Mouse (Mus musculus): ENCODE measurements around the gene Dr1. TPM values are rescaled to one million over a fixed set of nuclear protein-coding genes. Genes with fewer than 3 reads are reported as not detected.
A peak's percentile ranks its signal among the peaks of the same experiment; 100 is the strongest.
"Not testable (repeated sequence)": the region's sequence is repeated elsewhere in the genome, so short reads cannot be mapped to it uniquely, and the experiment has no call there.

Dr1 gene
- polyA plus RNA-seq (2012; rRNA removed), result 25.7 and 27.3 TPM in 2 replicates

DNA sequence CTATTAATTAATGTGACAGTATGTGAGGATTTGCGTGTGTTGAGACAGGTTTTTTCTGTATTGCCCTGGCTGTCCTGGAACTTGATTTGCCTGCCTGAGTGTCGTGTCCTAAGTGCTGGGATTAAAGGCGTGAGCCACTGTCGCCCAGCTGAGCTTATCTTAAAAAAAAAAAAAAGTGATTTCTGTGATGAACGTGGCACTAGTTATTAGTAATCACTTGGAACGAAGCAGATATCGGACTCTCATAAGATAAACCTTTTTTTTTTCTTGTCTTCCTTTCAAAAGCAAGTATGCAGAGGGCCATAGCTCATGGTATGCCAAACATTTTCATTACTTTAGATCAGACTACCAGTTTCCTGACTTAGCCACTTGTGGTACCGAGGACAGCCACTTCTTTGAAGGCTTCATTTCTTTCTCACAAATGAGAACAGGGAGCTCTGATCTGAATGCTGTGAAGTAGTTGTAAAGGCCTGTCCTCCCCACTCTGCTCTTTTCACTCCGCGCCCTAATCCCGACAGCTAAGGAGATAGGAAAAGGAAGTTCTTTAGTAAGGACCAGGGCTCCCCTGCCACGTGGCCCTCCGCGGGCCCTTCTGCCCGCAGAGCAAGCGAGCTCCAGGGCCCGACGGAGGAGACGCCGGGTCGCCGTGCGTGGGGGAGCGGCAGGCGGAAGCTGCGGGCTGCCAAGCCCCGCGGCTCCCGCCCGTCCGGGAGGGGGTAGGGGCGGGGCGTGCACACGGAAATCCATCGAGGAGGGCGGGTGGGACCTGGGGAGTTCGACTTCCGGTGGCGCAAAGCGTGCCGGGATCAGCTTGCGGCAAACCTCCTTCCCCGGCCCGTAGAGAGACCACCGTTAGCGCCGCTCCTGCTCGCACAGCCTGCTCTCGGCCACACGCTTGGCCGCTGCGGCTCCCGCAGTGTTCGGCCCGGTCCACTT, at the start of gene Dr1:
Dr1 (plus strand) TSS at position 771 of the 936 bp plus-strand sequence.
- WGBS, result 3% methylated on average over 55 of the region's 55 CpGs
- Histone ChIP-seq H3K27me3 (ENCODE audit: control insufficient read depth, insufficient read depth, low read length) (no peaks in the 10 kb centered on the region), H3K4me3 (replicated peaks; ENCODE audit: insufficient read depth, low read depth, low read length) (peak within 1 kb of the TSS; percentile 91), H3K27ac (ENCODE audit: insufficient read depth, low read length) (peak within 1 kb of the TSS; percentile 93), H3K4me1 (ENCODE audit: control insufficient read depth, insufficient read depth, low read length) (no peaks in the 10 kb centered on the region; the same call in 1 of the 2 replicates)
- TF ChIP-seq CTCF (IDR thresholded peaks at IDR 0.05; ENCODE audit: borderline replicate concordance, insufficient read depth, low read depth, low read length) (no peak), POLR2A (IDR thresholded peaks at IDR 0.05; ENCODE audit: borderline replicate concordance, insufficient read depth, low read length) (peak; percentile 90)
- peak; percentile 85 to 90 for DNase-seq

DNA sequence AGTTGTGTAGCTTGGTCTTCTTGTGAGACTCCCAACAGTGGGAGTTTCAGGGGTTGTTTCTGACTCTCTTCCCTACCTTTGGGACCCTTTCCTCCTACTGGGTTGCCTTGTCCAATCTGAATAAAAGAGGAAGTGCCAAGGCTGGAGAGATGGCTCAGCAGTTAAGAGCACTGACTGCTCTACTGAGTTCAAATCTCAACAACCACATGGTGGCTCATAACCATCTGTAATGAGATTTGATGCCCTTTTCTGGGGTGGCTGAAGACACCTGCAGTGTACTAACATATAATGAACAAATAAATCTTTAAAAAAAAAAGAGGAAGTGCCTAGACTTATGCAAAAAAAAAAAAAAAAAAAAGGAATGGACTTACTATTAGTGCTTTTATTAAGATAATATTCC, 44.6 kb upstream of the Dr1 start:
- Histone ChIP-seq H3K4me3 (replicated peaks; ENCODE audit: insufficient read depth, low read depth, low read length) (no peak overlapping the region), H3K27ac (ENCODE audit: insufficient read depth, low read length) (no peak overlapping the region), H3K4me1 (ENCODE audit: control insufficient read depth, insufficient read depth, low read length) (no peaks in the 10 kb centered on the region), H3K27me3 (ENCODE audit: control insufficient read depth, insufficient read depth, low read length) (no peaks in the 10 kb centered on the region)
- no peak for TF ChIP-seq POLR2A (IDR thresholded peaks at IDR 0.05; ENCODE audit: borderline replicate concordance, insufficient read depth, low read length)
- TF ChIP-seq CTCF (IDR thresholded peaks at IDR 0.05; ENCODE audit: borderline replicate concordance, insufficient read depth, low read depth, low read length), result no peak
- DNase-seq, result no peak

DNA sequence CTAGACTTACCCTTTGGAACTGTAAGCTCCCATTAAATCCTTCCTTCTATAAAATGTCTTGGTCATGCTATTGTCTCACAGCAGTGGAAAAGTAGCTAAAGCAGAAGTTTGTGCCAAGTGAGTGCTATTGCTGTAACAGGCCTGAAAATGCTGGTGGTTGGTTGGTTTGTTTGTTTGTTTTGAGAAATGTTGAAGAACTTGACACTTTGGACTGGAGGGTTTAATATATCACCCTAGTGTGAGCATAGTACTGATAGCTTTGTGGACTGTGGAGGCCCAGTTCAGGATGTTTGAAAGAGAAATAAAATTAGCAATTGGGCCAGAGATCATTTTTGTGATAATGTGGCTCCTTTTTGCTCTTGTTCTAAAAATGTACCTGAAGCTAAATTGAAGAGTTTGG, 42.5 kb upstream of the Dr1 start:
- no peak overlapping the region for H3K27ac ChIP-seq (ENCODE audit: insufficient read depth, low read length)

DNA sequence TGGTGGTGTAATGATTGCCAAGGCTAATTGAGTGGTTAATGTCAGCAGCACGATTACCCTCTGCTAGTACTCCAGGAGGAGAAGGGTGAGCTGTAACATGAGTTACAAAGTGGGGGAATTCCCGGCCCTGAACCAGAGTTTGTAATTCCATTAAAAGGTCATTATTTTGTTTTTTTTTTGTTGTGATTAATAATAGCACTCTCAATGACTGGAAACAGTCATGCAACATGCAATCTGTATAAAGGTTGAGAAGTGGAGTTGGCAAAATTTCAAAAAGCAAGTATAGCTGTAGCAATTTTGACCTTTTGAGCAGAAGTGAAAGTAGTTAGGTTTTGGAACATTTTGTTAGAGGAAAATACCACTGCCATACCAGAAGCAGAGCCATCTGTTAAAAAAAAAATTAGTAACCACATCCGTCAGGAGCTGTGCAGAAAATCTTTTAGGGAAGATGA, 22.4 kb upstream of the Dr1 start:
- TF ChIP-seq CTCF (IDR thresholded peaks at IDR 0.05; ENCODE audit: borderline replicate concordance, insufficient read depth, low read depth, low read length) (no peak), POLR2A (IDR thresholded peaks at IDR 0.05; ENCODE audit: borderline replicate concordance, insufficient read depth, low read length) (no peak)
- no peak overlapping the region for H3K27ac ChIP-seq (ENCODE audit: insufficient read depth, low read length)
- H3K4me3 ChIP-seq (replicated peaks; ENCODE audit: insufficient read depth, low read depth, low read length), result no peak overlapping the region
- DNase-seq, result no peak
- WGBS, result 48% methylated on average over 3 of the region's 3 CpGs
- no peaks in the 10 kb centered on the region for H3K4me1 ChIP-seq (ENCODE audit: control insufficient read depth, insufficient read depth, low read length)
- H3K27me3 ChIP-seq (ENCODE audit: control insufficient read depth, insufficient read depth, low read length), result no peaks in the 10 kb centered on the region

More for the DNA sequence above, 42.5 kb upstream of the Dr1 start:
- Histone ChIP-seq H3K4me1 (ENCODE audit: control insufficient read depth, insufficient read depth, low read length) (no peaks in the 10 kb centered on the region), H3K27me3 (ENCODE audit: control insufficient read depth, insufficient read depth, low read length) (no peaks in the 10 kb centered on the region), H3K4me3 (replicated peaks; ENCODE audit: insufficient read depth, low read depth, low read length) (no peak overlapping the region)
- no peak for TF ChIP-seq POLR2A (IDR thresholded peaks at IDR 0.05; ENCODE audit: borderline replicate concordance, insufficient read depth, low read length)
- TF ChIP-seq CTCF (IDR thresholded peaks at IDR 0.05; ENCODE audit: borderline replicate concordance, insufficient read depth, low read depth, low read length), result no peak
- no peak for DNase-seq

DNA sequence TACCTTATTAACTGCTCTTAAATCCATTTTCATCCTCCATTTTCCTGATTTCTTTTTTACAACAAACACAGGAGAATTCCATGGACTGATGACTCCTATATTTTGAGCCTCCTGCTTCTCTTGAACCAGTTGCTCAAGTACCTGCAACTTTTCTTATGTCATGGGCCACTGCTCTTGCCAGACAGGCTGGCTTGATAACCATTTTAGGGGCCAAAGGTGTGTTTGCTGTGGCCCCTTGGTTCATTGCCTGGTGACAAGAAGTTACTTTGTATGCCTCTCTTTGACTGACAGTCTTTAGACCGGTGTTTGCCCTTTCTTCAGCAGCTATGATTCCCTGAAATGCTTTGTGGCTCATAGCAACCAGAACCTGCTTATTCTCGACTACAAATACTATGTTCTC, 18.7 kb upstream of the Dr1 start:
- no peak for TF ChIP-seq POLR2A (IDR thresholded peaks at IDR 0.05; ENCODE audit: borderline replicate concordance, insufficient read depth, low read length)
- TF ChIP-seq CTCF (IDR thresholded peaks at IDR 0.05; ENCODE audit: borderline replicate concordance, insufficient read depth, low read depth, low read length), result no peak
- WGBS, result 73% methylated on average over 2 of the region's 2 CpGs
- no peak overlapping the region for H3K27ac ChIP-seq (ENCODE audit: insufficient read depth, low read length)
- no peaks in the 10 kb centered on the region for H3K27me3 ChIP-seq (ENCODE audit: control insufficient read depth, insufficient read depth, low read length)
- H3K4me1 ChIP-seq (ENCODE audit: control insufficient read depth, insufficient read depth, low read length), result no peaks in the 10 kb centered on the region
- H3K4me3 ChIP-seq (replicated peaks; ENCODE audit: insufficient read depth, low read depth, low read length), result no peak overlapping the region
- DNase-seq, result no peak

DNA sequence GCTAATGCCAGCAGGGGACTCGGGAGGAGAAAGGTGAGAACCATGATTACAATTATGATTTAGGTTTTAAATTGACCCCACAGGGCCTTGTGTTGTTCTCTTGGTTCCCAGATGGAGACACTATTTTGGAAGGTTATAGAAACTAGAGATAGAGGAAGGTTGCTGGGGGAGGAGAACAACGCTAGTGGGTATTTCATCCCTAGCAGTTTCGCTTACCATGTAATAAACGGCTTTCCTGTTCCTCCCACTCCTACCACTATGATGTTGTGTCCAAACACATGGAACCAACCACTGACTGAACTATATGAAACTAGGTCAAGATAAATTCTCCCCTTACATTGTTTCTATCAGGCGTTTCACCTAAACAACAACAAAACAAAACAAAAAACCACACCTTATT, 13.4 kb upstream of the Dr1 start:
- TF ChIP-seq CTCF (IDR thresholded peaks at IDR 0.05; ENCODE audit: borderline replicate concordance, insufficient read depth, low read depth, low read length), result no peak
- no peak for TF ChIP-seq POLR2A (IDR thresholded peaks at IDR 0.05; ENCODE audit: borderline replicate concordance, insufficient read depth, low read length)
- DNase-seq, result no peak
- 85% methylated on average over 5 of the region's 5 CpGs for WGBS
- H3K4me3 ChIP-seq (replicated peaks; ENCODE audit: insufficient read depth, low read depth, low read length), result no peak overlapping the region
- H3K27ac ChIP-seq (ENCODE audit: insufficient read depth, low read length), result no peak overlapping the region
- H3K4me1 ChIP-seq (ENCODE audit: control insufficient read depth, insufficient read depth, low read length), result no peaks in the 10 kb centered on the region
- no peaks in the 10 kb centered on the region for H3K27me3 ChIP-seq (ENCODE audit: control insufficient read depth, insufficient read depth, low read length)

DNA sequence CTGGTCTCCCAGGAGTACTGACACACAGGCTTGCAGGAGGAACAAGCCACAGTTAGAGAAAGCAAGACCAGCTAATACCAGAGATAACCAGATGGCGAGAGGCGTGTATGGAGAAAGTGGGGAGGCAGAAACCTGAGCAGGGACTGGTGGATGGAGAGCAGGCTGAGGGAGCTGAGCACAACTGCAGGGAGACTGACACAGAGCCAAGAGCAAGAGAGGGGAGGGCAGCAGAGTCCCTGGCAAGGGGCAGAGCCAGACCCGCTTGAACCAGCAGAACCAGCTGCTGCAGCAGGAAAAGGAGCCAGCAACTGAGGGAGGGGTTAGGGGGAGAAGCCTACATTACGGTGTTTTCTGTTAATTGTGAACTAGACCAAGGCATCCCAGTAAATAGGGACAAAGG, 6.0 kb upstream of the Dr1 start:
- DNase-seq, result peak; percentile 35 to 43
- H3K27ac ChIP-seq (ENCODE audit: insufficient read depth, low read length), result no peak overlapping the region
- no peak overlapping the region for H3K4me3 ChIP-seq (replicated peaks; ENCODE audit: insufficient read depth, low read depth, low read length)
- TF ChIP-seq CTCF (IDR thresholded peaks at IDR 0.05; ENCODE audit: borderline replicate concordance, insufficient read depth, low read depth, low read length), result no peak
- no peak for TF ChIP-seq POLR2A (IDR thresholded peaks at IDR 0.05; ENCODE audit: borderline replicate concordance, insufficient read depth, low read length)
- H3K4me1 ChIP-seq (ENCODE audit: control insufficient read depth, insufficient read depth, low read length), result no peaks in the 10 kb centered on the region
- 20% methylated on average over 4 of the region's 4 CpGs for WGBS
- no peaks in the 10 kb centered on the region for H3K27me3 ChIP-seq (ENCODE audit: control insufficient read depth, insufficient read depth, low read length)

DNA sequence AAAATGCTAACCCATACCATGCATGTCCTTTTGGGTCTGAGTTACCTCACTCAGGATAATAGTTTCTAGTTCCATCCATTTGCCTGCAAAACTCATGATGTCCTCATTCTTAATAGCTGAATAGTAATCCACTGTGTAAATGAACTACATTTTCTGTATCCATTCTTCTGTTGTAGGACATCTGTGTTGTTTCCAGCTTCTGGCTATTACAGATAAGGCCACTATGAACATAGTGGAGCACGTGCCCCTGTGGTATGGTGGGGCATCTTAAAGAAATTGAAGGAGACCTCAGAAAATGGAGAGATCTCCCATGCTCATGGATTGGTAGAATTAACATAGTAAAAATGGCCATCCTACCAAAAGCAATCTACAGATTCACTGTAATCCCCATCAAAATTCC, 4.9 kb upstream of the Dr1 start:
- H3K4me1 ChIP-seq (ENCODE audit: control insufficient read depth, insufficient read depth, low read length); DNase-seq; H3K27me3 ChIP-seq (ENCODE audit: control insufficient read depth, insufficient read depth, low read length); H3K27ac ChIP-seq (ENCODE audit: insufficient read depth, low read length); H3K4me3 ChIP-seq (replicated peaks; ENCODE audit: insufficient read depth, low read depth, low read length): not testable (repeated sequence)
- WGBS, result 88% methylated on average over 1 of the region's 1 CpGs
